Mouse (Mus musculus): Measurements from ENCODE around the gene Lamc3.

GRCm38 (mm10) chr2:31891219-31891618 lies 4.1 kb downstream of the Lamc3 start:
- TF ChIP-seq CTCF (IDR thresholded peaks at IDR 0.05; ENCODE audit: low read depth) (no peak), EP300 (IDR thresholded peaks at IDR 0.05; ENCODE audit: low read depth) (no peak)
